Mouse (Mus musculus): ENCODE data around the gene Xpo1.
"Not testable (repeated sequence)": the region's sequence is repeated elsewhere in the genome, so short reads cannot be mapped to it uniquely, and the experiment has no call there.

Gene Xpo1

DNA sequence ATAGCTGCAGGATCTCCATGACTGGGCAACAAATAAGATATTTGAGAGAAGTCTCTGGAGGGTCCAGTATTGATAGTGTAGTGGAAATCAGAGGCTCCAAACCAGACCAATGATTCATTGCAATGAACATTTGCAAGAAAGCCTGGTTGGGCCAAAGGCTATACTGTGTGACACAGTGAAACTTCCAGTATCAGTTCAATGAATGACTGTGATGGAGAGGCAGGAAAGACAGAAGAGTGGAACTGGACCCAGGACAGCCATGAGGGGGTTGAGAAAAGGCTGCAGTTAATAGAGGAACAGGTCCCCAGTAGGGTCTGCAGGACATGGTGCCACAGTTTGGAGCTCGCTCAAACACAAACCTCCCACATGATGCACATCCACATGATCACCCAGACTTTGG is 44.1 kb downstream of the Xpo1 start:
- no peak for DNase-seq

DNA sequence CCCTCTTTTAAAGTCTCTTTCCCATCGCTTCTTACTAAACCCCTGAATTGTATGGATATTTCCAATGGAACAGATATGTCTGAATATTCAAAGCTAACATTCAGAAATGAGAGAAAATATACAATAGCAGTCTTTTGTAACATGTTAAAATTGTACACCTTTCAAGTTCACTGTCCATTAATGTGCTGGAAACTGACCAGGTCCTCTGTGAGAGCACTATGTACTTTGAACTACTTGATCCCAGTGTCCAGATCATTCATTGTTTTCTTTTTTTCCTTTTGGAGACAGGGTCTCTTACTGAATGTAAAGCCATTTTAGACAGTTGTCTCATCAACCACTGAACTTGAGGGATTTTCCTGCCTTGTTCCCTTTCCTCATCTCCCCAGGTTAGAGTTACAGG is 47.3 kb downstream of the Xpo1 start:
- DNase-seq: no peak

DNA sequence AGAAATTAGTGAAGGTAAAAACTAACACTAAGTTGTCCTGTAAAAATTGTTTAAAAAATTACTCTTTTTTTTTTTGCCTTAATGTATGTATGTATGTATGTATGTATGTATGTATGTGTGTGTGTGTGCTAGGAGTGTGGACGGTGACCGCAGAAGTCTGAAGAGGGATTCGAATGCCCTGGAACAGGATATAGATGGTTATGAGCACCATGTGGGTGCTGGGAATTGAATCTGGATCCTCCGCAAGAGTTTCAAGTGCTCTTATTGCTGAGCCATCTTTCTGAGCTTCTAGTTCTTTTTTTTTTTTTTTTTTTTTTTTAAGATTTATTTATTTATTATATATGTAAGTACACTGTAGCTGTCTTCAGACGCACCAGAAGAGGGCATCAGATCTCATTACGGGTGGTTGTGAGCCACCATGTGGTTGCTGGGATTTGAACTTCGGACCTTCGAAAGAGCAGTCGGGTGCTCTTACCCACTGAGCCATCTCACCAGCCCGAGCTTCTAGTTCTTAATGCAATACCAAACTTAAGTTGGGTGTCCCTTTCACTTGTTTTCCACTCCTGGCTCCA is 49.3 kb downstream of the Xpo1 start:
- not testable (repeated sequence) for DNase-seq

DNA sequence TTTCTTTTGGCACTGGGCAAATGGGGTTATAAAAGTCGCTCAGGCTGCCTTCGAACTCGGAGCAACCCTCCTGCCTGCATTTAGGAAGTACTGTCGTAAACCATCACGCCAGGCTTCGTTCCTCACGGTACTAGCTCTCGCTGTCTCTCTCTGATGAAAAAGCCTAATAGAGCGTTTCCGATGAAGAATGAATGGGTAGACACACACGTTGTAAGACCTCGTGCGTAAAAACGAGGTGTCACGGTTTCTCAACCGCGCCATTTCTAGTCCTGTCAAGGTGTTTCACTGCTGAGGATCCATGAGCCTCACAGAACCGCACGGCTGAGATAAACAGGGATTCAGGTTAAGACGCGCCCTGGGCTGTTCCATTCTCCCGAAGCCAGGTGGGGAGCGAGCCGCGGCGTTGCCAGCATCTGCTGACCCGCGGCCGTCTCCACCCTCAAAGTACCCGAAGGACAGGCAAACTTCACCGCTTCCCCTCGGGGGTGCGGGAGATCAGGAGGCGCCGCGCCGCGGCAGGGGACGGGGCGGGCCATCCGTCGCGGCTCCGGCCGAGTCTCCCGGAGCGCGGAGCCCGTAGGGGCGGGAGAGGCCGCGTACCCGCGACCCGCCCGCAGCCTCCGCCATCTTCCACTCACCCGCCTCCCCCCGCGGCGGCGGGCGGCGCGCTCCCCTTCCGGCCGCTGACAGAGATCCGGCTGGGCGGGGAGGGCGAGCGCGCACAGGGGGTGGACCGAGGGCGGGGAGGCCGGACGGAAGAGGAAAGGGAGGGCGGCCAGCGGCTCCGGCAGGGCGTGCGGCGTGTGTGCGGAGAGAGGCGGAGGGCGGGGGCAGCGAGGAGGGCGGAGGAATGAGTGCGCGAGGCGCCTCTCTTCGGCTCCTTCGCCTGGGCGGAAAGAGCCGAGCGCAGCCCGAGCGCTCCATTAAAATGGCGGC is 50.1 kb downstream of the Xpo1 start:
- DNase-seq: peak; percentile 93 to 97

DNA sequence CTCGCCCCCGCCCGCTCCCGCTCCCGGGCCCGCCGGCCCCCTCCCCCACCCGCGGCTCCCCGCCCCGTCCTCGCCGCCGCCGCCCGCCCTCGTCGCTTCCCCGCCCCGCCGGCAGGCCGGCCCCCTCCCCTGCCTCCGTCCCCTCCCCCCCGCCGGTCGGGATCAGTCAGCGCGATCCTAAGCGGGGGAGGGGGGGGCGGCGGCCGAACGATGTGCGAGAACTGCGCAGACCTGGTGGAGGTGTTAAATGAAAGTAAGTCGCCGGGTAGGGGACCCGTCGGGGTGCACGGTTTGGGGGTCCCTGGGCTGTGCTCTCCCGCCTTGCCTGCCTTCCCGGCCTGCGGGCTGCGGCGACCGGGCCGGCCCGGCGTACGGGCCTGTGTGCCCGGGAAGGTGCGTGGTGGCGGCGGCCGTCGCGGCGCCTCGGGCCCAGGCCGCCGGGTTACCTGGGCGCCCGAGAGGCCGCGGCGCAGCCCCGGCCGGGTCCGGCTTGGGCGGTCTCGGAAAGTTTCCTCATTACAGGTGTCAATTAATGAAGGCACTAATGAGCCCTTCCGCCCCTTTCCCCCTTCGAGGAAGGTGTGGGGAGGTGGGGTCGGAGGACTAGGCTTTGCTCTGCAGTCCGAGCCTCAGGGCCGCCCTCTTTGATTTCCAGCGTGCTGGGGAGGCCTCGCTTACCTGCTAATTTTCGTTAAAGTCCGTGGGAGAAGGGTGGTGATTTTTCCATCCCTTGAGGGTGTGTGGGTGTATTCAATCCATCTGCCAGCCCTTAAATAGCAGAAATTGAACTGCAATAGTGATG is 51.1 kb downstream of the Xpo1 start, which contains the start of gene Usp34:
Gene Usp34, plus strand, starts transcription at position 132 of the 802 bp plus-strand sequence.
- peak; percentile 60 to 65 for DNase-seq

DNA sequence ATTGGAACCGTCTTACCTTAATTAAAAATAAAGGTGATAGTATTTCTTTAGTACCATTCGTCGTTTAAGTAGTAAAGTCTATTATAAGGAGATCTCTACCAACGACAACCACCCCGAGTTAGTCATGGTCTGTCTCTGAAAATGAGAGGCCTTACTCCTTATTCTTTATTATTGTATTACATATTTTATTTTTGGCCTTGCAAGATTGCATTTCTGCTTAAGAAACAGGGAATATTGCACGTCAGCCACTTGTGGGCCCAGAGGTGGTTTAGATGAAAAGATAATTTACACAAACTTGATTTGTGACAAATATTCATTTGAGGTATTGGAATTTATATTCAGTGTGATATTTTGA is 51.7 kb downstream of the Xpo1 start:
- no peak for DNase-seq

DNA sequence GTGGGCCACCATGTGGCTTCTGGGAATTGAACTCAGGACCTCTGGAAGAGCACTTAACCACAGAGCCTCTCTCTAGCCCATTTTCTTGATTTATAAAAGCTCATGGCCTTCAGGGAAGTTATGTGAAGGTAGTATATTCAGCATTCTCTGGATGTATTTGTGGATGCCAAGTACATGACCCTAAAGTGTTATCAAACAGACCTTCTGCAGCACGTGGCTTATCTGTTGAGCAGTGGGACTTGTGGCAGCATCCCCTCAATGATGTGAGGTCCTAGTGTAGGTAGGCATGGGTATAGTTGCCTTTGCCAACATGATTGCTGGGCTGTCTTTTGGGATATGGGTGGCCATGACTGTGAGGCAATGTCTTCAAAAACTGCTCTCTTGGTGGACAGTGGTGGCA is 57.7 kb downstream of the Xpo1 start:
- DNase-seq: no peak

DNA sequence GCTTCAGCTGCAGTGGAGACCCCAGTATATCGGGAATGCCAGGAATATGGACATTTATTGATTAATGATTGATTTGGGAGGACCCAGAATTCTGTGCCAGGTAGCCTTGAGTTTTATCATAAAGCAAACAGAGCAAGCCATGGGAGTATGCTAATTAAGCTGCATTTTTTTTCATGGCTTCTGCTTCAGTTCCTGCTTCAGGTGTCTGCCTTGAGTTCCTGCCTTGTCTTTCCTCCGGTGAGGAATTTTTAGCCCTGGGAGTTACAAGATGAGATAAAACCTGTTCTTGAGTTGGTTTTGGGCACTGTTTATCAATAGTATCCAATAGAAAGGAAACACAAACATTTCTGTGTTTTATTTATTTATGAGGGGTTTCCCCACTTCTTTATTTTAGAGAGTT is 73.6 kb downstream of the Xpo1 start:
- DNase-seq: no peak

DNA sequence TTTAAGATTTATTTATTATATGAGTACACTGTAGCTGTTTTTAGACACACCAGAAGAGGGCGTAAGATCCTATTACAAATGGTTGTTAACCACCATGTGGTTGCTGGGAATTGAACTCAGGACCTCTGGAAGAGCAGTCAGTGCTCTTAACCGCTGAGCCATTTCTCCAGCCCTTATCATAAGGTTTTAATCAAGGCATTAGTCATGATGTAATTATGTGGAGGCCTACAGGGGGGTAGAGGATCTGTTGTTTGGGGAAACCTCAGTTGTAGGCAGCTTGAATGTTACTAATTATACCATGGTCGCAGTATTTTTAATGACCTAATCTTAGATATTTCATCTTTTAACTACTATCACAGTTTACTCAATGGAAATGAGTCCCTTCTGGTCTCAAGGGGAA is 76.3 kb downstream of the Xpo1 start:
- DNase-seq: no peak

DNA sequence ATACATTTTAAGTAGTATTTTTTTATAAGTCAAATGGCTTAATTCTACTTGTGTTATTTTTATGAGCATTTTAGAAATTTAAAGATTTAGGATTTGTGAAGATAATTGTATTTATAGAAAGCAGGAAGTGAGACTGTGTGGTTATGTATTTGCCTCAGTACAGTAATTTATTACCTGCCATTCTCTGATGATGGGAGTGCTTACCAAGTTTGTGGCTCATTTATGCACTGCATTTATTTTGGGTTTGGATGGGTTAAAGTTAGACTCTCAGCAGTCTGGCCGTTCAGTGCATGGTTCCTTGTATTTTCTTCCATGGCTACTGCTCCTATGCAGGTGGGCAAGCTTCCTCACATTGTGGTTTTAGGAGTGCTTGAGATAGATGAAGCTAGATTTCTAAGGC is 79.3 kb downstream of the Xpo1 start:
- no peak for DNase-seq

Data from spleen, adult 18-20 months (tissue).